In genomic region chr11:60454080-60454744, GRCm38 (mm10) we compare ENCODE assay signal across 8 mouse cellular contexts. TPM values are rescaled to one million over a fixed set of nuclear protein-coding genes. Genes with fewer than 3 reads are reported as not detected.
DNase-seq lines count a peak whose midpoint lies in the region; ATAC-seq lines count a peak whose summit lies in the region.

TSS of gene Drg2 (plus strand) at chr11:60454591.

- peaks cover 34% of the 10 kb centered on the region for H3K36me3 ChIP-seq in heart, embryonic 14.5 days (ENCODE audit: control insufficient read depth, insufficient read depth, low read length)
- peaks cover 33% of the 10 kb centered on the region for H3K36me3 ChIP-seq in liver, embryonic 13.5 days
- H3K36me3 ChIP-seq in stomach, embryonic 16.5 days (ENCODE audit: control insufficient read depth, insufficient read depth, low read length): no peaks in the 10 kb centered on the region; the same call in 1 of the 2 replicates

- peak; percentile 42 for DNase-seq in c-Kit-negative CD71-positive TER-119-positive erythroid progenitor cells, embryonic 14.5 days (ENCODE audit: low read depth, low spot score)
- peak; percentile 84 for DNase-seq in fibroblast of lung, adult 2 months (ENCODE audit: low read depth)
- DNase-seq in kidney, postnatal 14 days: peak; percentile 90
- DNase-seq in liver, embryonic 13.5 days: peak; percentile 75
- peak; percentile 96 for DNase-seq in neural tube, embryonic 10.5 days (ENCODE audit: extremely low spot score, low spot score)

- peak within 1 kb of the TSS; percentile 43 to 63 for H3K27ac ChIP-seq in heart, embryonic 14.5 days (replicated peaks in 1 of 2; ENCODE audit: control insufficient read depth in 1 of 2, insufficient read depth in 1 of 2, low read depth in 2 of 2, low read length in 2 of 2)
- peak within 1 kb of the TSS; percentile 59 for H3K27ac ChIP-seq in liver, embryonic 13.5 days
- H3K27ac ChIP-seq in stomach, embryonic 16.5 days (ENCODE audit: low read length): peak within 1 kb of the TSS; percentile 58

- no peaks in the 10 kb centered on the region for H3K9me3 ChIP-seq in heart, embryonic 14.5 days (ENCODE audit: control insufficient read depth, low read length)
- no peaks in the 10 kb centered on the region for H3K9me3 ChIP-seq in liver, embryonic 13.5 days (replicated peaks)
- no peaks in the 10 kb centered on the region for H3K9me3 ChIP-seq in stomach, embryonic 16.5 days (replicated peaks; ENCODE audit: control insufficient read depth, low read length)

- peak within 1 kb of the TSS; percentile 89 for H3K9ac ChIP-seq in heart, embryonic 14.5 days (ENCODE audit: low read length)
- H3K9ac ChIP-seq in liver, embryonic 13.5 days: peak within 1 kb of the TSS; percentile 85
- peak within 1 kb of the TSS; percentile 81 for H3K9ac ChIP-seq in stomach, embryonic 16.5 days (ENCODE audit: low read length)

- peak within 1 kb of the TSS; percentile 90 for H3K4me2 ChIP-seq in heart, embryonic 14.5 days (ENCODE audit: low read length)
- peak within 1 kb of the TSS; percentile 88 for H3K4me2 ChIP-seq in liver, embryonic 13.5 days
- peak within 1 kb of the TSS; percentile 73 for H3K4me2 ChIP-seq in stomach, embryonic 16.5 days (ENCODE audit: low read depth, low read length)

- ATAC-seq in CD4-positive, CD25-positive, alpha-beta regulatory T cell, adult 4 months: peak; percentile 96
- peak; percentile 74 for ATAC-seq in heart, embryonic 14.5 days (ENCODE audit: insufficient number of reproducible peaks, insufficient read depth, low FRiP score, low read depth)
- ATAC-seq in liver, embryonic 13.5 days (ENCODE audit: low read depth): peak; percentile 89
- peak; percentile 95 for ATAC-seq in stomach, embryonic 16.5 days (ENCODE audit: insufficient read depth, low FRiP score)

- H3K4me3 ChIP-seq in heart, embryonic 14.5 days (ENCODE audit: control insufficient read depth in 1 of 2, insufficient read depth in 1 of 2, low read depth in 1 of 2, low read length in 2 of 2): peak within 1 kb of the TSS; percentile 65 to 89
- H3K4me3 ChIP-seq in liver, embryonic 13.5 days (replicated peaks): peak within 1 kb of the TSS; percentile 80
- peak within 1 kb of the TSS; percentile 75 for H3K4me3 ChIP-seq in stomach, embryonic 16.5 days (replicated peaks; ENCODE audit: low read length)

- H3K27me3 ChIP-seq in heart, embryonic 14.5 days (ENCODE audit: control insufficient read depth, insufficient read depth, low read length): no peaks in the 10 kb centered on the region
- H3K27me3 ChIP-seq in liver, embryonic 13.5 days: no peaks in the 10 kb centered on the region
- H3K27me3 ChIP-seq in stomach, embryonic 16.5 days (ENCODE audit: control insufficient read depth, insufficient read depth, low read length): no peaks in the 10 kb centered on the region

- WGBS in heart, embryonic 14.5 days: 5% methylated on average over 27 of the region's 27 CpGs
- WGBS in liver, embryonic 13.5 days (ENCODE audit: insufficient replicate concordance): 4% methylated on average over 27 of the region's 27 CpGs
- 5% methylated on average over 27 of the region's 27 CpGs for WGBS in stomach, embryonic 16.5 days

- peaks cover 6 to 14% of the 10 kb centered on the region in 2 experiments for H3K4me1 ChIP-seq in heart, embryonic 14.5 days (ENCODE audit: control insufficient read depth in 2 of 2, insufficient read depth in 2 of 2, low read length in 2 of 2)
- peaks cover 23% of the 10 kb centered on the region for H3K4me1 ChIP-seq in liver, embryonic 13.5 days (replicated peaks)
- H3K4me1 ChIP-seq in stomach, embryonic 16.5 days (ENCODE audit: control insufficient read depth, insufficient read depth, low read length): peaks cover 6% of the 10 kb centered on the region

RNA-seq across cellular contexts. Expression of gene Drg2, which starts in this region (rescaled TPM):
- polyA plus RNA-seq in CD4-positive, CD25-positive, alpha-beta regulatory T cell, adult 4 months (2017; shearing (Covaris generic)): 10 to 100 TPM; 51.7 to 64.6 TPM
- polyA plus RNA-seq in heart, embryonic 14.5 days (2014; fragmentation: Nextera tagmentation; extraction: Ambion mirVana): 65.4 and 67.1 TPM in 2 replicates
- polyA plus RNA-seq in liver, embryonic 13.5 days (2015; fragmentation: Nextera tagmentation; extraction: Ambion mirVana): 47.6 and 52.3 TPM in 2 replicates
- polyA plus RNA-seq in stomach, embryonic 16.5 days (2015; fragmentation: Nextera tagmentation; extraction: Ambion mirVana): 84.7 and 92.2 TPM in 2 replicates

Comparison
In these comparisons a context has a peak if more than half of its experiments do, and no peak if none do; other contexts are left out.
1. Peak in every context shown above with its lines: DNase-seq, ATAC-seq, H3K4me3 ChIP-seq and H3K27ac ChIP-seq.
2. DNase-seq: peak in every context shown above with its lines; median percentile 96 in neural tube, embryonic 10.5 days; 90 in kidney, postnatal 14 days; 84 in fibroblast of lung, adult 2 months; 75 in liver, embryonic 13.5 days; 42 in c-Kit-negative CD71-positive TER-119-positive erythroid progenitor cells, embryonic 14.5 days.